Mouse (Mus musculus): Measurements from ENCODE around the gene Adamts5.

DNA sequence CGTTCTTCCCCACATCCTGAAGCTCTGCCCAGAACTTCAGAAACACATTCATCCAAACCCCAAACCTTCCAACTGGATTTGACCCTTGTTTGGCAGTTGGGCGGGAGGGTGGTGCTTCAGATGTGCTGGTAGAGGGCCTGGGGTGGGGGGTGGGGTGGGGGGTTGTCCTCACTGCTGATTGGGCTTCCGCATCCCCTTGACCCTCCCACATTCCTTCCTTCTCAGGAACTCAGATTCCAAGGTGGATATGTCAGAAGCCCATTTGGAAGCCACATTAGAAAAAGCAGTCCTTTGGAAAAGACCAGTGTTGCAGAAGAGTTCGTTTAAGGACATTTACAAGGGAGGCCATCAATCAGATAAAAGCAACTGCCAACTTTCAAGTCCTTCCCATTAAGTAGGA is 3.2 kb downstream of the Adamts5 start:
- TF ChIP-seq CTCF (IDR thresholded peaks at IDR 0.05; ENCODE audit: control insufficient read depth, insufficient read depth, insufficient replicate concordance, low read depth, low read length), result no peak
- no peak for TF ChIP-seq POLR2A (IDR thresholded peaks at IDR 0.05; ENCODE audit: control insufficient read depth, low read depth, low read length)
